Mouse (Mus musculus): Measurements from ENCODE around the gene Ddx28.

The Ddx28 gene

DNA sequence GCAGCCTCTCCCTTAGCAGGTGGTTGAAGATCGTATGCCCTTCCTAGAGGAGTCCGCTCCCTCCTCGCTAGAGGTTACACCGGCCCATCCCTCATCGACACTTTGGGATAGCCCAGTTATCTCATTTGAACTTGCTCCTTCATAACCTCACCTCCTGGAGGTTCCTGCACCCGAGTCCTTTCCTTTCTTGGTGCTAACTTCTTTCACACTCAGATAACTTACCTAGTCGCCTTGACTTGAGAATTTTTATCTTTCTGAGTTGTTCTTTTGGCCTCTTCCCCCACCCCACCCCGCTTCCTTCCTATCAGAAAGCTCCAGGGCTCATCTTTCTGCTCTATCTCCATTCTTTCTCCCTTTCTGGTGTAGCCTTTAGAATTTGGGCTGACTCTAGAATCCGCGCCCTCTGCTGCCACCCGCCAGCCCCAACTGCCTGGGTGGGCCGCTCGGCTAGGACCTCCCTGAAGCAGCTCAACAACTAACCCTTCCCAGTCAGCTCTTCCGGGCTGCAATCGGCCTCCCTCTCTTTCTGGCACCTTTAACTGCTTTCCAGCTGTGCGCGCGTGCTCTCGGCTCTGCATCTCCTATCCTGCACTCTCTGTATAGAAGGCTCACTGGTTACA is 44.9 kb downstream of the Ddx28 start:
- DNase-seq (ENCODE audit: low spot score) = peak; percentile 62

- peak; percentile 66 for DNase-seq (ENCODE audit: low spot score)
Measured at GRCm38 (mm10) chr8:105965905-105966341, 45.8 kb downstream of the Ddx28 start, which contains the start of gene Slc12a4. Gene Slc12a4 (minus strand): TSS chr8:105966097.

DNA sequence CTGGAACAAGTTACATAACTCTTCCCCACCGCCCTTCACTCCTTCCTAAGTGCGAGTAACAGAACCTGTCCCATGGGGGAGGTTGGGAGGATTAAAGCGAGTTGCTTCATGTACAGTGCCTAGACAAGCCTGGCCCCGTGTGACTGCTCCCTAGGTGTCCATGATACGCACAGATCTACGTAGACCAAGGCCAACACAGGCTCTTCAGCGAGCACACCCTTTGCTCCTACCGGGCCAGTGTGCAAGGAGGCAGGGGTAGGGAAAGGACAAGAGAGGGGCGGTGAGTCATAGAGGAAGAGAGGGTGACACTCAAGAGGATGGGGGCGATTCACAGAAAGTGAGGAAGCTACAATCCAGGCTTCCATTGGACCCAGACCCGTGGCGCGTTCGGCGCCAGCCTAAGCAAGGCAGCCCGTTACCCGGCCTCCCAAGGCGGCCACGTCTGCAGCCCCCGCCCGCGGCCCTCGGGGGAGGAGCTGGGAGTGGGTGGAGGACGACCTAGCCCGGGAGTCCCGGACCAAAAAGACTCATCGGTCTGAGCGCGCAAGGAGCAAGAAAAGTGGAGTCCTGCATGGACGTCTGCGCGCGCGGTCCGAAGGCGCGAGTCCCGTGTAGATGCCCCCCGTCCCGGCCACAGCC is 46.3 kb downstream of the Ddx28 start:
- peak; percentile 40 for DNase-seq (ENCODE audit: low spot score)

DNA sequence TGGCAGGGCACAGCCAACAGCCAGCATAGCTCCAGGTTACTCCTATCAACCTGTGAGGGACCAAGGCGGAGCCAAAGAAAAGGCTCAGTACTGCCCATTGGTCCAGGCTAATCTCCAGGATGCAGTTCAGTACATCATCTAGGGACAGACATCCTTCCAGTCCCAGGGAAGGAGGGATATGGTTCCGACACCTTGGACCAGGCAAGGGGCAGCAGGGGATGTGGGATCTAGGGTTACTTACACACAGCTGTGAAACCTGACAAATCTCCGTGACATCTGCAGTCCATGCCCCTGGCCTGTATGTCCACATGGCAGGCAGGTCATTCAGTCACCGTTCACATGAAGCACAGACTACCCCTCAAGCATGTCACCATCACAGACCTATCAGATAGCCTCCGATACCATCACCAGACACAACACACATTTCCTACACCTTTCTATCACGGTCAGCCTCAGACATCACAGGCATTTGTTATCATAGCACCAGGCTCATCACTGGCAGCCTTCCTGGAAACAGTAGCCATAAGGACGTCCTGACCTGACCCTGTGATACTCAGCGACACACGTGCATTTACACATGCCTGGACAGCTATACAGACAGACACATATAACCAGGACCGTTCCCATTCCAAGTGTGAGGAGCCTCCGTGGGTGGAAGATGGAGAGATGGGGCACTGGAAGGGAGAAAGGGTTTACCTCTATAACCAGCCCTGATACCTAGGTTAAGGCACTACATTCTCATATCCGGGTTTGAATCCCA is 47.0 kb downstream of the Ddx28 start:
- no peak for DNase-seq (ENCODE audit: low spot score)

- no peak for DNase-seq (ENCODE audit: low spot score)
Measured at GRCm38 (mm10) chr8:105961536-105961935, 50.1 kb downstream of the Ddx28 start.

DNA sequence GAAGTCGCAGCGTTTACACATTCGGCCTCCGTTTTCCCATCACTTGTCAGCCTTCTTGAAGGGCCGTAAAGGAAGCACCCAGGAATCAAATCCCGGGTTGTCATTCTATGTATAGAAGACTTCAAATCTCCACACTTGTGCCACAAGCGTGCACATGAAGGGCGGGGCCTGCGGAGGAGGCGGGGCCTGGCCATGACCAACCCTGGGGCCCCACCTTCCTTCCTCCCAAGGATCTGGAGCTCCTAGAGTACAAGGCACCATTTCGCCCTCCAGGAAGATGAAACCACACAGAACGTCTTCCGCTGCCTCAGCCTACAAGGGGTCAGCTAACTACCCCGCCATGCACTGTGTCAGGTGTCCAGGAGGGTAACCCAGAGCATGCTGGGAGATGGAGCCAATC is 50.6 kb downstream of the Ddx28 start:
- DNase-seq (ENCODE audit: low spot score) = no peak
